8 mouse cellular contexts compared by ENCODE assay signal in genomic region chr8:54079001-54079400, GRCm38 (mm10). TPM values are rescaled to one million over a fixed set of nuclear protein-coding genes. Genes with fewer than 3 reads are reported as not detected.
DNase-seq lines count a peak whose midpoint lies in the region; ATAC-seq and TF ChIP-seq lines count a peak whose summit lies in the region.

No protein-coding gene starts in this region.

- no peaks in the 10 kb centered on the region for H3K9me3 ChIP-seq in embryonic facial prominence, embryonic 14.5 days (ENCODE audit: control insufficient read depth, low read length)

- WGBS in liver, adult 2 months = 20% methylated on average over 11 of the region's 11 CpGs
- WGBS in embryonic facial prominence, embryonic 14.5 days = 30% methylated on average over 11 of the region's 11 CpGs

- peaks cover 7% of the 10 kb centered on the region for H3K4me1 ChIP-seq in liver, adult 2 months (ENCODE audit: control insufficient read depth, insufficient read depth, low read length)
- peaks cover 7% of the 10 kb centered on the region for H3K4me1 ChIP-seq in embryonic facial prominence, embryonic 14.5 days (ENCODE audit: control insufficient read depth, insufficient read depth, low read length)

- no peaks in the 10 kb centered on the region for H3K36me3 ChIP-seq in liver, adult 2 months (ENCODE audit: control insufficient read depth, insufficient read depth, low read length)
- no peaks in the 10 kb centered on the region for H3K36me3 ChIP-seq in embryonic facial prominence, embryonic 14.5 days (ENCODE audit: control insufficient read depth, insufficient read depth, low read length)
- H3K36me3 ChIP-seq in myocyte (ENCODE audit: control insufficient read depth, insufficient read depth) = no peaks in the 10 kb centered on the region

- H3K79me2 ChIP-seq in liver, adult 2 months (ENCODE audit: control insufficient read depth, insufficient read depth, low read length) = no peaks in the 10 kb centered on the region; the same call in 1 of the 2 replicates
- H3K79me2 ChIP-seq in myocyte (ENCODE audit: control insufficient read depth, insufficient read depth) = peaks cover 55% of the 10 kb centered on the region

- H3ac ChIP-seq in myocyte (ENCODE audit: control insufficient read depth, insufficient read length) = no peak overlapping the region

- no peaks in the 10 kb centered on the region for H3K27me3 ChIP-seq in liver, adult 2 months (ENCODE audit: control insufficient read depth, insufficient read depth, low read length)
- no peaks in the 10 kb centered on the region for H3K27me3 ChIP-seq in embryonic facial prominence, embryonic 14.5 days (replicated peaks; ENCODE audit: control insufficient read depth, insufficient read depth, low read length)
- H3K27me3 ChIP-seq in myocyte (ENCODE audit: control insufficient read depth, insufficient read depth, insufficient read length) = no peaks in the 10 kb centered on the region

- no peak overlapping the region for H3K27ac ChIP-seq in liver, adult 2 months (replicated peaks; ENCODE audit: insufficient read depth, low read depth, low read length)
- no peak overlapping the region for H3K27ac ChIP-seq in embryonic facial prominence, embryonic 14.5 days (replicated peaks; ENCODE audit: low read depth, low read length)

- no peak overlapping the region for H3K4me3 ChIP-seq in liver, adult 2 months (ENCODE audit: insufficient read depth, low read depth, low read length)
- H3K4me3 ChIP-seq in embryonic facial prominence, embryonic 14.5 days (ENCODE audit: low read depth, low read length) = peak overlapping the region; percentile 76
- peak overlapping the region; percentile 82 for H3K4me3 ChIP-seq in myocyte

- DNase-seq in liver, adult 2 months (ENCODE audit: extremely low read depth, low read depth, low spot score) = peak; percentile 12
- DNase-seq in liver = no peak
- no peak for DNase-seq in embryonic facial prominence, embryonic 14.5 days (ENCODE audit: low spot score)
- no peak for DNase-seq in ovary, postnatal 10 days (ENCODE audit: low spot score)
- no peak for DNase-seq in cerebellum, postnatal 10 days
- DNase-seq in T-cell, adult 2 months (ENCODE audit: low spot score) = no peak

- no peak for TF ChIP-seq POLR2A in liver, adult 2 months (IDR thresholded peaks at IDR 0.05; ENCODE audit: extremely low read depth, insufficient read depth, low read length)
- TF ChIP-seq POLR2A in myocyte (IDR thresholded peaks at IDR 0.05; ENCODE audit: insufficient read length, low read depth) = no peak

- ATAC-seq in embryonic facial prominence, embryonic 14.5 days (ENCODE audit: low read depth) = no peak
- peak; percentile 27 for ATAC-seq in inflammation-experienced regulatory T-cells, adult 6 months

- TF ChIP-seq CTCF in liver, adult 2 months (IDR thresholded peaks at IDR 0.05; ENCODE audit: low read depth, low read length) = no peak

- peak overlapping the region; percentile 62 for H3K4me2 ChIP-seq in embryonic facial prominence, embryonic 14.5 days (ENCODE audit: low read depth, low read length)
- peak overlapping the region; percentile 84 for H3K4me2 ChIP-seq in myocyte (ENCODE audit: low read depth)

- no peak overlapping the region for H3K9ac ChIP-seq in liver, adult 2 months (ENCODE audit: low read depth, low read length)
- no peak overlapping the region for H3K9ac ChIP-seq in embryonic facial prominence, embryonic 14.5 days (ENCODE audit: low read depth, low read length)

TF ChIP-seq in myocyte, 11 proteins besides CTCF, POLR2A, EP300 and RAD21:
- TF ChIP-seq TCF3 (IDR thresholded peaks at IDR 0.05; ENCODE audit: insufficient read length, low read depth) = no peak
- TF ChIP-seq POLR2AphosphoS2 (IDR thresholded peaks at IDR 0.05; ENCODE audit: insufficient read length, low read depth) = no peak
- no peak for TF ChIP-seq TCF12 (IDR thresholded peaks at IDR 0.05; ENCODE audit: insufficient read depth, poor library complexity, severe bottlenecking)
- TF ChIP-seq MYOD1 (IDR thresholded peaks at IDR 0.05; ENCODE audit: control insufficient read depth in 1 of 3, insufficient read length in 2 of 3, low read depth in 2 of 3) = no peak
- no peak for TF ChIP-seq E2F4 (IDR thresholded peaks at IDR 0.05; ENCODE audit: insufficient read depth)
- no peak for TF ChIP-seq USF1 (IDR thresholded peaks at IDR 0.05; ENCODE audit: low read depth)
- no peak for TF ChIP-seq MAX (IDR thresholded peaks at IDR 0.05; ENCODE audit: low read depth)
- TF ChIP-seq CEBPB (IDR thresholded peaks at IDR 0.05; ENCODE audit: insufficient read depth, poor library complexity, severe bottlenecking) = no peak
- TF ChIP-seq SRF (IDR thresholded peaks at IDR 0.05; ENCODE audit: control insufficient read depth, insufficient read length, low read depth) = no peak
- TF ChIP-seq REST (IDR thresholded peaks at IDR 0.05; ENCODE audit: insufficient read depth, insufficient read length) = no peak
- TF ChIP-seq MYOG (IDR thresholded peaks at IDR 0.05; ENCODE audit: control insufficient read depth in 1 of 3, insufficient read depth in 1 of 3, insufficient read length in 2 of 3, low read depth in 2 of 3) = no peak

RNA-seq across cellular contexts. Expression of gene Vegfc, which starts 1.6 kb away (rescaled TPM):
- 2.5 and 2.6 TPM in 2 replicates for total RNA-seq in liver, adult 2 months (2014; rRNA removed)
- polyA plus RNA-seq in liver, adult 2 months (2012; rRNA removed) = 1.1 and 1.2 TPM in 2 replicates
- polyA plus RNA-seq in embryonic facial prominence, embryonic 14.5 days (2014; fragmentation: Nextera tagmentation; extraction: Ambion mirVana) = 8.7 and 8.9 TPM in 2 replicates
- polyA plus RNA-seq in inflammation-experienced regulatory T-cells, adult 6 months (2017; shearing (Covaris generic)) = under 1 TPM in 2 of 3 experiments, not detected in 1; 0.13 to 0.29 TPM
- polyA plus RNA-seq in myocyte (2012; fragmentation: generic; extraction: Trizol) = 7.8 TPM
